Mouse (Mus musculus): Measurements from ENCODE around the gene Inpp5k. TPM values are rescaled to one million over a fixed set of nuclear protein-coding genes. Genes with fewer than 3 reads are reported as not detected.

Inpp5k gene
- polyA plus RNA-seq, 1 experiment from 2014 or later: 43.4 TPM

DNA sequence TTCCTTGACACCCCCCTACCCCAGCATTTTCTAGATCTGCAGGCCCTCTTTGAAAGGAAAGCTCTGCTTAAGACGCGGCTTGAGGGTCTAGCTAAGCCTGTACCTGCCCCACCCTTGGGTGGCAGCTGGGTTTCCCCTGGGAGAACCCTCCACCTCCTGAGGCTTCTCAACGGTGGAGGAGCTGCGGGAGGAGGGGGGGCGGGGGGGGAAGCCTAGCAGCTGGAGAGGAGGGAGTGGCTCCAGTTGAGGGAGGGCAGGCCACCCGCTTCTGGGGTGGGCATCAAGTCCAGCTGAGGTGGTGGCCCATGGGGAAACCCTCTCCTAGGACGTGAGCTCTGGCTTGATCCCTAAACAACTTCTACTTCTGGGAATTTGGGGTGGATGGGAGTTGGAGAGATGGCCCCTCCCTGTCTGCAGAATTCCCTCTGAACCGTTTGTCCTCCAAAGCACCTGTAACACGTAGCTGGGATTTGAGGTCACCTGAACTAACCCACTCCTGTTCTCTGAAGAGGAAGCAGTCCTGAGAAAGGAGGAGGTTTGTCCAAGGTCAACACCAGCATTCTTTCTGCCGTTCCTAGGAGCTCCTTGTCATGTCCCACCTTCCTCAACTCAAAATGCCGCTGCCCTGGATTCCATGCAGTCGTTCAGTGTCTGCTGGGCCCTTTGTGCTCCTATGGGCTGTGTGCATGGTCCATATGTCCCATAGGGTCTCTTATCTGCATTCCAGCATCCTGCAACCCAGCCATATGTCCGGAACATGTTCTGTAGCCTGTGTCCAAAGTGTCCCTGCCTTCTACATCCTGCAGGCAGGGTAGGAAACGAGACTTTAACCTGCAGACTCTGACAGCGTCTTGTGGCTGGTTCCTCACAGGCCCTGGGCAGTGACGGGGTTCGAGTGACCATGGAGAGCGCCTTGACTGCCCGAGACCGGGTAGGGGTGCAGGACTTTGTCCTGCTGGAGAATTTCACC is 26.1 kb downstream of the Inpp5k start:
- Histone ChIP-seq H3K4me2 (replicated peaks) (peak overlapping the region; percentile 97), H3K4me1 (replicated peaks) (peaks cover 40% of the 10 kb centered on the region), H3K9me3 (no peaks in the 10 kb centered on the region), H3K4me3 (replicated peaks) (peak overlapping the region; percentile 62), H3K9ac (replicated peaks) (peak overlapping the region; percentile 70), H3K27me3 (peaks cover 53% of the 10 kb centered on the region), H3K27ac (no peak overlapping the region), H3K36me3 (peaks cover 12% of the 10 kb centered on the region; the same call in 1 of the 2 replicates)
- no peak for ATAC-seq
- 65% methylated on average over 19 of the region's 20 CpGs for WGBS

DNA sequence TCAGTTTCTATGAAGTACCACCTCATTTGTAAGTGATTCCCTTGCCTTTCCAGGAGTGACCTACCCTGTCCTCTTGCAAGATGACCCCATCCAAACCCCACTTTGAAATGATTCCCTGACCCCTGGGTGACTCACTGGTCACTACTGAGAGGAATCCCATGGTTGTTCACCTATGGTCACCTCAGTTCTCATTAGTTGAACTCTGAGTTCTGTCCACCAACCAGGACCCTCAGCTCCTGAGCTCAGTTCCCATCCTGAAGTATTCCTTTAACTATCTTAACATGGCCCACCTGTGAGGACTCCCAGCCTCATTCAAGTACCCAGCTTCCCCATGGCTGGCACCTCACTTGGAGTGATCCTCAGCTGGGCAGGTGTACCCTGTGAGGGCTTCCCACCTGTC is 27.1 kb downstream of the Inpp5k start:
- Histone ChIP-seq H3K9ac (replicated peaks) (no peak overlapping the region), H3K4me3 (replicated peaks) (no peak overlapping the region), H3K27me3 (peaks cover 45% of the 10 kb centered on the region), H3K4me1 (replicated peaks) (peaks cover 33% of the 10 kb centered on the region), H3K27ac (no peak overlapping the region), H3K9me3 (no peaks in the 10 kb centered on the region), H3K36me3 (peaks cover 14% of the 10 kb centered on the region; the same call in 1 of the 2 replicates), H3K4me2 (replicated peaks) (no peak overlapping the region)
- no peak for ATAC-seq

DNA sequence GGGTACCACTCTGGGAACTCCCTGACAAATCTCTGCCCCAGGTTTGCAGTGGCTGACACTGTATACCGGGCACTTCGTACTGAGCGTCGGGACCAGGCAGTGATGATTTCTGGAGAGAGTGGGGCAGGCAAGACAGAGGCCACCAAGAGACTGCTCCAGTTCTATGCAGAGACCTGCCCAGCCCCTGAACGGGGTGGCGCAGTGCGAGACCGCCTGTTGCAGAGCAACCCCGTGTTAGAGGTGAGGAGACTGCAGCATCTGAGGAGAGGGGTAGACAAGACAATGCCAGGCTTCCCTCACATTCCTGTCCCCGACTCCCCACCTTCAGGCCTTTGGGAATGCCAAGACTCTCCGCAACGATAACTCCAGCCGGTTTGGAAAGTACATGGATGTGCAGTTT is 27.5 kb downstream of the Inpp5k start:
- no peak for ATAC-seq
- Histone ChIP-seq H3K4me3 (replicated peaks) (no peak overlapping the region), H3K4me2 (replicated peaks) (no peak overlapping the region), H3K36me3 (peaks cover 14% of the 10 kb centered on the region; the same call in 1 of the 2 replicates), H3K9me3 (no peaks in the 10 kb centered on the region), H3K9ac (replicated peaks) (no peak overlapping the region), H3K4me1 (replicated peaks) (peaks cover 30% of the 10 kb centered on the region), H3K27ac (no peak overlapping the region), H3K27me3 (peaks cover 40% of the 10 kb centered on the region)
- 95% methylated on average over 13 of the region's 13 CpGs for WGBS

DNA sequence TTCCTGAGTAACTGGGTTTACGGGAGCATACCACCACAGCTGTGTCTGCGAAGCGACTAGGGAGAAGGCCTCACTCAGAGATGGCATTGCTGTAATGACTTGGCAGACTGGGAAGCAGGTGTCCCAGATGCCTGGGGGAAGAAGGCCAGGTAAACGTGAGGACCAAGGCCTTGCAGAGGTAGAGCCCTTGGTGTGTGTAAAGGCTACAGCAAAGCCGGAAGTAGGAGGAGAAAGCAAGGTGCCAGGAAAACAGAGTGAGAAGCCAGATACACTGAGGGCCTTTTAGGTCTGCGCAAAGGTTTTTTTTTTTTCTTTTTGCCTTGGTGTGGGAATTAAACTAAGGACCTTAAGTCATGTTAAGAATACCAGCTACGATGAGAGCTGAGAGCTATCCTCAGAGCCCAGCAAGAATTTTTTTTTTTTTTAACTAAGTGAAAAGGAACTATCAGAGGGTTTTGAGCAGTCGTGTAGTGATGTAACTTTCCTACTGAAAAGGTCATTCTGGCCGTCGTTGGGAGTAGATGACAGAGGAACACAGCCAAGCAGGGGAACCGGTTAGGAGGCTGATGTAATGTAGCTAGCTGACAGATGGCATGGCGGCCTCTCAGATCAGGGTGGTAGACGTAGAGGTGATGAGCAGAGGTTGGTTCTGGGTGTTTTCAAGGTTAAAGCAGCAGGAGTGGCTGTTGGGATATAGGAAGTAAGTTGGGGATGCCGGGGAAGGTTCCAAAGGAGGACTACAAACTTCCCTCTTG is 28.4 kb downstream of the Inpp5k start:
- 85% methylated on average over 14 of the region's 14 CpGs for WGBS
- no peak overlapping the region for H3K9ac ChIP-seq (replicated peaks)
- no peak overlapping the region for H3K4me2 ChIP-seq (replicated peaks)
- H3K27me3 ChIP-seq: peaks cover 32% of the 10 kb centered on the region
- no peaks in the 10 kb centered on the region for H3K9me3 ChIP-seq
- peaks cover 14% of the 10 kb centered on the region; the same call in 1 of the 2 replicates for H3K36me3 ChIP-seq
- ATAC-seq: no peak
- peaks cover 22% of the 10 kb centered on the region for H3K4me1 ChIP-seq (replicated peaks)
- no peak overlapping the region for H3K27ac ChIP-seq
- no peak overlapping the region for H3K4me3 ChIP-seq (replicated peaks)

DNA sequence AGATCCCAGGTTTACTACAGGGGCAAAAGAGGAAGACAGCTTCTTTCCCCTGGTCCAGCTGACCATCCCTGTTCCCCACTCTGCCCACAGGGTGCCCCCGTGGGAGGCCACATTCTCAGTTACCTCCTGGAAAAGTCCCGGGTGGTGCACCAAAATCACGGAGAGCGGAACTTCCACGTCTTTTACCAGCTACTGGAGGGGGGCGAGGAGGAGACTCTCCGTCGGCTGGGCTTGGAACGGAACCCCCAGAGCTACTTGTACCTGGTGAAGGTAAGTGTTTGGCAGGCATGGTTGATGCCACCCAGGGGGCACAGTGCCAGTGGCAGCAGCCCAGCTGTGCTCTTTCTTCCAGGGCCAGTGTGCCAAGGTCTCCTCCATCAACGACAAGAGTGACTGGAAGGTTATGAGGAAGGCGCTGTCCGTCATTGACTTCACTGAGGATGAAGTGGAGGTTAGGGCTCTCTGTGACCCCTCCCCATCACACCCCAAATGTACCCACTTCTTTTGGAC is 29.3 kb downstream of the Inpp5k start:
- ATAC-seq: no peak
- Histone ChIP-seq H3K27me3 (peaks cover 22% of the 10 kb centered on the region), H3K36me3 (peaks cover 14% of the 10 kb centered on the region; the same call in 1 of the 2 replicates), H3K4me2 (replicated peaks) (no peak overlapping the region), H3K9me3 (no peaks in the 10 kb centered on the region), H3K9ac (replicated peaks) (no peak overlapping the region), H3K4me1 (replicated peaks) (peaks cover 13% of the 10 kb centered on the region), H3K4me3 (replicated peaks) (no peak overlapping the region), H3K27ac (no peak overlapping the region)
- WGBS: 94% methylated on average over 12 of the region's 12 CpGs

DNA sequence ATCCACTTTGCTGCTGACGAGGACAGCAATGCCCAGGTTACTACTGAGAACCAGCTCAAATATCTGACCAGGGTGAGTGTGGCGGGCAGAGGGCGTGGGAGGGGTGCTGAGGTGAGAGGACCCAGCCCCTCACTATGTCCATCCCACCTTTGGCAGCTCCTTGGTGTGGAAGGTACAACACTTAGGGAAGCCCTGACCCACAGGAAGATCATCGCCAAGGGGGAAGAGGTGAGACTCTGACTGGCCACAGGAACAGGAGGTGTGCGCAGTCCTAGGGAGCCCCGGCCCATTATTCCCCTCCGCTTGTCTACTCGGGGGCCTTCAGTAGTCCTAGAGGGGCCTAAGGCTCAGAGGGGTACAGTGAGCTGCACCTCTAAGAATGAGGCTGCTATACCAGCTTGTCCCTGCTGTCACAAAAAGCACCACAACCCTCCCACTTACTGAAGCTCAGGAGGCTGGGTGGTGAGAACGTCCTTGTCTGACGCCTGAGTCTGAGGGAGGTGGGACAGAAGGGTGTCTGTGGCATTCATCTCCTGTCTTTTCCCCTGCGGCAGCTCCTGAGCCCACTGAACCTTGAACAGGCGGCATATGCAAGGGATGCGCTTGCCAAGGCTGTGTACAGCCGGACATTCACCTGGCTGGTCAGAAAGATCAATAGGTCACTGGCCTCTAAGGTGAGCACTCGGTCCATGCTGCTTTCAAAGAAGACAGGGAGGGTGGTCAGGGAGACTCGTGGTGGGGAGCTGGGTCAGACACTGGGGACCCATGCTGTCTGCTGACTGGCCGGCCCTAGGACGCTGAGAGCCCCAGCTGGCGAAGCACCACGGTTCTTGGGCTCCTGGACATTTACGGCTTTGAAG is 30.4 kb downstream of the Inpp5k start:
- H3K9me3 ChIP-seq: no peaks in the 10 kb centered on the region
- no peak overlapping the region for H3K4me3 ChIP-seq (replicated peaks)
- H3K9ac ChIP-seq (replicated peaks): no peak overlapping the region
- no peak overlapping the region for H3K27ac ChIP-seq
- ATAC-seq: no peak
- no peak overlapping the region for H3K4me2 ChIP-seq (replicated peaks)
- peaks cover 14% of the 10 kb centered on the region; the same call in 1 of the 2 replicates for H3K36me3 ChIP-seq
- 90% methylated on average over 21 of the region's 21 CpGs for WGBS
- H3K4me1 ChIP-seq (replicated peaks): peaks cover 6% of the 10 kb centered on the region
- peaks cover 13% of the 10 kb centered on the region for H3K27me3 ChIP-seq

DNA sequence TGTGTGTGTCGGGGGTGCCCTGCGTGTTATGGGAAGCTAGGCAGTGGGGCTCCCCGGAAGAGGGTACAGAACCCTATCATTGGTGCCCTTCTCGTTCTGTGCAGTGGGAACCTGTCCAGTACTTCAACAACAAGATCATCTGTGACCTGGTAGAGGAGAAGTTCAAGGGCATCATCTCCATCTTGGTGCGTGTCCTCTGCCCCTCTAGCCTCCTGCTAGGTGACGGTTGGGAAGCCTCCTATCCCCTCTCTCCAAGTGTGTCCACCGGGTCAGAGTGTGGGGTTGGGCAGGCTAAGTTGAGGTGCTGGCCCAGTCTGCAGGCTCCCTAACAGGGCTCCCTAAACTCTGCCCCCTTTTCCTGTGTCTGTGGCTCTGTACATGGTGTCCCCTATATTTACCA is 31.3 kb downstream of the Inpp5k start:
- Histone ChIP-seq H3K36me3 (peaks cover 14% of the 10 kb centered on the region; the same call in 1 of the 2 replicates), H3K4me1 (replicated peaks) (no peaks in the 10 kb centered on the region), H3K4me3 (replicated peaks) (no peak overlapping the region), H3K4me2 (replicated peaks) (no peak overlapping the region), H3K27me3 (peaks cover 3% of the 10 kb centered on the region), H3K27ac (no peak overlapping the region), H3K9ac (replicated peaks) (no peak overlapping the region), H3K9me3 (no peaks in the 10 kb centered on the region)
- ATAC-seq: no peak
- 90% methylated on average over 7 of the region's 7 CpGs for WGBS

DNA sequence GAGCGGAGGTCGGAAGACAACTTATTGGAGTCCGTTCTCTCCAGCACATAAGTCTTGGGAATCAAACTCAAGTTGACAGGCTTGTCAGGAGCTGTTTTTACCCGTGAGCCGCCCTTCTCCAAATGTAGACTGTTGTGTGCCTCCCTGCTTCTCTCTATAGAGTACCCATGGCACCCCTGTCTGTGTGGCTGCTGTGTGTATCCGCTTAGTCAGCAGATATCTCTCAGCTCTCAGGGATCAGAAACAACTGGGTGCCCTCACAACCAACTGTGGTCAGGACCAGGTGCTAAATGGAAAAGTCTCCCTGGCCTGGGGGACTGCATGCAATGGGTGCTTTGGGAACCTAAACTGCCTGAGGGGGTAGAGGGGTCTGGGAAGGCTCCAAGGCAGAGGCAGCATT is 35.5 kb downstream of the Inpp5k start:
- Histone ChIP-seq H3K27ac (no peak overlapping the region), H3K4me1 (replicated peaks) (no peaks in the 10 kb centered on the region), H3K4me2 (replicated peaks) (no peak overlapping the region), H3K36me3 (peaks cover 7% of the 10 kb centered on the region; the same call in 1 of the 2 replicates), H3K4me3 (replicated peaks) (no peak overlapping the region), H3K9ac (replicated peaks) (no peak overlapping the region), H3K9me3 (no peaks in the 10 kb centered on the region), H3K27me3 (no peaks in the 10 kb centered on the region)
- WGBS: 94% methylated on average over 6 of the region's 6 CpGs
- no peak for ATAC-seq

DNA sequence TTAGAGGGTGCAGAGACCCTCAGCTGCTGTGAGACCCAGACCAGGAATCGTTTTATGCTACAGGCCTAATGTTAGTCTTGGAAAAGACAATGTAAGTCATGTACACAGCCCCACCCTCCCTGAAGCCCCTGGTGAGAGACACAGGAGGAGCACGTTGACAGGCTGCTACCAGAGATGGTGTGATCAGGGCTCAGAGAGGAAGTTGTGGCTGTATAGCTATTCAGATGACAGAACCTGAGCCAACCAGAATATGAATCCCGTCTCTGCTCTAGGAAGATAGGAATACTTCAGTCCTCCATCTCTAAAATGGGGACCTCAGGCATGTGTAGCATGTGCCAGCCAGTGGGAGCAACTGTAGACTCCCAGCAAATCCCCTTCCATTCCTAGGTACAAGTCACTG is 37.8 kb downstream of the Inpp5k start:
- Histone ChIP-seq H3K4me3 (replicated peaks) (no peak overlapping the region), H3K27me3 (no peaks in the 10 kb centered on the region), H3K36me3 (no peaks in the 10 kb centered on the region), H3K4me1 (replicated peaks) (no peaks in the 10 kb centered on the region), H3K9ac (replicated peaks) (no peak overlapping the region), H3K9me3 (no peaks in the 10 kb centered on the region), H3K27ac (no peak overlapping the region), H3K4me2 (replicated peaks) (no peak overlapping the region)
- ATAC-seq: no peak
- 84% methylated on average over 3 of the region's 3 CpGs for WGBS

DNA sequence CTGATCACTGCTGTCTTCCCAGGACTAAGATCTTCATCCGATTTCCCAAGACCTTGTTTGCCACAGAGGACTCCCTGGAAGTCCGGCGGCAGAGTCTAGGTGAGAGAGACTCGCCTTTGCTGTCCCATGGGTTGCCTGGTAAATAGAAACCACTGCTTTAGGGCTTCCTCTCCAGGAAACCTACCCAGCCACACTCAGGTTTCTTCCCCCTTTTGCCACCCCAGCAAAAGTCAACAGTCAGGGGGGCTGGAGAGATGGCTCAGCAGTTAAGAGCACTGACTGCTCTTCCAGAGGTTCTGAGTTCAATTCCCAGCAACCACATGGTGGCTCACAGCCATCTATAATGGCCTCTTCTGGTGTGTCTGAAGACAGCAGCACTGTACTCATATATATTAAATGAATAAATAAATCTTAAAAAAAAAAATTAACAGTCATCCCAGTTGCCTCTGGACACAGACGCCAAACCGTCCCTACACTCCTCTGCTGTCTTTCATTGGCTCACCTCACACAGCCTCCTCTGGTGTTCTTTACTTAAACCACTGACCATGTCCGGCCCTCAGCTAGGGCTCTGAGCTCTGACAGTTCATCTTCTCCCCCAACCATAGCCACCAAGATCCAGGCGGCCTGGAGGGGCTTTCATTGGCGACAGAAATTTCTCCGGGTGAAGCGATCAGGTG is 38.5 kb downstream of the Inpp5k start:
- Histone ChIP-seq H3K4me3 (replicated peaks) (no peak overlapping the region), H3K36me3 (no peaks in the 10 kb centered on the region), H3K4me1 (replicated peaks) (no peaks in the 10 kb centered on the region), H3K9me3 (no peaks in the 10 kb centered on the region), H3K27ac (no peak overlapping the region), H3K4me2 (replicated peaks) (no peak overlapping the region), H3K27me3 (no peaks in the 10 kb centered on the region), H3K9ac (replicated peaks) (no peak overlapping the region)
- ATAC-seq: no peak
- WGBS: 88% methylated on average over 11 of the region's 11 CpGs

DNA sequence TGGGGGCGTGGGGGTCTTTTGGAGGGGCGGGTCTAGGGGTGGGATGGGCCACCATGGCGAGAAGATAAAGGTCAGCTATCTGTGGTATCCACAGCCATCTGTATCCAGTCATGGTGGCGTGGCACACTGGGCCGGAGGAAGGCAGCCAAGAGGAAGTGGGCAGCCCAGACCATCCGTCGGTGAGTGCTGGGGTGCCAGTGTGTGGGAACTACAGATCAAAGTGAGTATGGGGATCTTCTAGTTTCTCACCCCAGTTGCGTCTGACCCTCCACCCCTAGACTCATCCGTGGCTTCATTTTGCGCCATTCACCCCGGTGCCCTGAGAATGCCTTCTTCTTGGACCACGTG is 39.0 kb downstream of the Inpp5k start:
- H3K4me1 ChIP-seq (replicated peaks): no peaks in the 10 kb centered on the region
- no peak for ATAC-seq
- WGBS: 94% methylated on average over 12 of the region's 12 CpGs
- H3K36me3 ChIP-seq: no peaks in the 10 kb centered on the region
- no peak overlapping the region for H3K9ac ChIP-seq (replicated peaks)
- H3K27me3 ChIP-seq: no peaks in the 10 kb centered on the region
- no peak overlapping the region for H3K4me2 ChIP-seq (replicated peaks)
- H3K9me3 ChIP-seq: no peaks in the 10 kb centered on the region
- no peak overlapping the region for H3K4me3 ChIP-seq (replicated peaks)
- no peak overlapping the region for H3K27ac ChIP-seq

All from midbrain, embryonic 13.5 days (tissue).